Mouse (Mus musculus): Measurements from ENCODE around the gene Arid1b.

Arid1b gene

GRCm38 (mm10) chr17:5203346-5204102 lies 209.4 kb downstream of the Arid1b start:
- no peak for DNase-seq (ENCODE audit: extremely low read depth, insufficient read length, low spot score)

GRCm38 (mm10) chr17:5204103-5204665 lies 210.1 kb downstream of the Arid1b start:
- DNase-seq (ENCODE audit: extremely low read depth, insufficient read length, low spot score): no peak

GRCm38 (mm10) chr17:5205163-5205581 lies 211.0 kb downstream of the Arid1b start:
- DNase-seq (ENCODE audit: extremely low read depth, insufficient read length, low spot score): no peak

GRCm38 (mm10) chr17:5206731-5207130 lies 212.6 kb downstream of the Arid1b start:
- DNase-seq (ENCODE audit: extremely low read depth, insufficient read length, low spot score): peak; percentile 51

GRCm38 (mm10) chr17:5207881-5208280 lies 213.7 kb downstream of the Arid1b start:
- no peak for DNase-seq (ENCODE audit: extremely low read depth, insufficient read length, low spot score)

GRCm38 (mm10) chr17:5208362-5208761 lies 214.2 kb downstream of the Arid1b start:
- DNase-seq (ENCODE audit: extremely low read depth, insufficient read length, low spot score): no peak

- no peak for DNase-seq (ENCODE audit: extremely low read depth, insufficient read length, low spot score)
These were observed 214.9 kb downstream of the Arid1b start for GRCm38 (mm10) chr17:5209076-5209475.

- DNase-seq (ENCODE audit: extremely low read depth, insufficient read length, low spot score): no peak
These were observed 216.1 kb downstream of the Arid1b start for GRCm38 (mm10) chr17:5210101-5210727.

- DNase-seq (ENCODE audit: extremely low read depth, insufficient read length, low spot score): no peak
These were observed 216.8 kb downstream of the Arid1b start for GRCm38 (mm10) chr17:5210891-5211290.

- no peak for DNase-seq (ENCODE audit: extremely low read depth, insufficient read length, low spot score)
These were observed 218.0 kb downstream of the Arid1b start for GRCm38 (mm10) chr17:5212166-5212565.

- DNase-seq (ENCODE audit: extremely low read depth, insufficient read length, low spot score): no peak
These were observed 219.3 kb downstream of the Arid1b start for GRCm38 (mm10) chr17:5213441-5213840.

GRCm38 (mm10) chr17:5215352-5215751 lies 221.2 kb downstream of the Arid1b start:
- no peak for DNase-seq (ENCODE audit: extremely low read depth, insufficient read length, low spot score)

- no peak for DNase-seq (ENCODE audit: extremely low read depth, insufficient read length, low spot score)
These were observed 222.9 kb downstream of the Arid1b start for GRCm38 (mm10) chr17:5216965-5217546.

GRCm38 (mm10) chr17:5217852-5218845 lies 224.0 kb downstream of the Arid1b start:
- DNase-seq (ENCODE audit: extremely low read depth, insufficient read length, low spot score): no peak

- DNase-seq (ENCODE audit: extremely low read depth, insufficient read length, low spot score): no peak
These were observed 224.9 kb downstream of the Arid1b start for GRCm38 (mm10) chr17:5218955-5219557.

- DNase-seq (ENCODE audit: extremely low read depth, insufficient read length, low spot score): no peak
These were observed 226.9 kb downstream of the Arid1b start for GRCm38 (mm10) chr17:5221041-5221440.

- no peak for DNase-seq (ENCODE audit: extremely low read depth, insufficient read length, low spot score)
These were observed 227.4 kb downstream of the Arid1b start for GRCm38 (mm10) chr17:5221558-5221957.

GRCm38 (mm10) chr17:5222827-5223226 lies 228.7 kb downstream of the Arid1b start:
- DNase-seq (ENCODE audit: extremely low read depth, insufficient read length, low spot score): no peak

- DNase-seq (ENCODE audit: extremely low read depth, insufficient read length, low spot score): no peak
These were observed 230.8 kb downstream of the Arid1b start for GRCm38 (mm10) chr17:5224932-5225331.

- no peak for DNase-seq (ENCODE audit: extremely low read depth, insufficient read length, low spot score)
These were observed 233.0 kb downstream of the Arid1b start for GRCm38 (mm10) chr17:5227136-5227535.
